Mouse (Mus musculus) lung, postnatal 0 days (tissue): ENCODE results near the gene Tapt1. TPM values are rescaled to one million over a fixed set of nuclear protein-coding genes. Genes with fewer than 3 reads are reported as not detected.

Experiments
- ATAC-seq: fragments of 200-750 bp; cut with Nextera tagmentation; 2 replicates; pipeline ENCODE4 v1.8.0; 2017; ENCODE audit warnings: moderate library complexity
- DNase-seq: peaks from one replicate; pipeline ENCODE4 v3.0.0-alpha.2; 2016; ENCODE audit warnings: low spot score
- H3K27ac ChIP-seq: fragments of 300-500 bp; sonication (generic); 2 replicates; pipeline ENCODE4 v1.5.1; 2014; ENCODE audit warnings: antibody characterized with exemption, mild to moderate bottlenecking, low read length, mixed read lengths
- H3K27me3 ChIP-seq: fragments of 300-500 bp; sonication (generic); replicated peaks from 2 replicates; pipeline ENCODE4 v1.6.1; 2014; ENCODE audit warnings: low read length, mixed read lengths; ENCODE audit not compliant: insufficient read depth
- H3K36me3 ChIP-seq: fragments of 300-500 bp; sonication (generic); 2 replicates; pipeline ENCODE4 v1.6.1; 2014; ENCODE audit warnings: low read length, mixed read lengths; ENCODE audit not compliant: insufficient read depth
- H3K4me1 ChIP-seq: fragments of 300-500 bp; sonication (generic); 2 replicates; pipeline ENCODE4 v1.6.1; 2014; ENCODE audit warnings: antibody characterized with exemption, low read depth, low read length, mixed read lengths; ENCODE audit not compliant: insufficient read depth
- H3K4me2 ChIP-seq: fragments of 300-500 bp; sonication (generic); replicated peaks from 2 replicates; pipeline ENCODE4 v1.6.1; 2014; ENCODE audit warnings: low read depth, mild to moderate bottlenecking, low read length, moderate library complexity, mixed read lengths
- H3K4me3 ChIP-seq: fragments of 300-500 bp; sonication (generic); 2 replicates; pipeline ENCODE4 v1.5.1; 2014; ENCODE audit warnings: low read depth, low read length
- H3K9ac ChIP-seq: fragments of 300-500 bp; sonication (generic); replicated peaks from 2 replicates; pipeline ENCODE4 v1.6.1; 2014; ENCODE audit warnings: low read depth, mild to moderate bottlenecking
- H3K9me3 ChIP-seq: fragments of 300-500 bp; sonication (generic); 2 replicates; pipeline ENCODE4 v1.6.1; 2016; ENCODE audit warnings: low read length, mixed read lengths
- CTCF ChIP-seq: IDR thresholded peaks from 2 replicates; pipeline ENCODE4 v1.5.1; 2016; ENCODE audit warnings: antibody characterized with exemption, mild to moderate bottlenecking
- EP300 ChIP-seq: IDR thresholded peaks from 2 replicates; pipeline ENCODE4 v1.6.1; 2016; ENCODE audit warnings: antibody characterized with exemption, mild to moderate bottlenecking, control low read depth
- WGBS: fragments of 180-500 bp; shearing (Covaris S2); extraction: QIAGEN DNeasy Blood & Tissue Kit; methylation state at CpG from one replicate; pipeline ENCODE4 v1.1.7; 2014; 5-methylcytosine and 5-hydroxymethylcytosine counted together
- polyA plus RNA-seq: library from polyadenylated mRNA; unstranded; fragments of >200 nt; fragmentation: Nextera tagmentation; extraction: Ambion mirVana; gene quantifications from 2 replicates; pipeline ENCODE4 v1.2.1, GENCODE M21; 2015

Tapt1 gene
- polyA plus RNA-seq, 1 experiment from 2014 or later: 31.3 TPM

- no peaks in the 10 kb centered on the region for H3K27me3 ChIP-seq
- TF ChIP-seq CTCF: no peak
- TF ChIP-seq EP300: no peak
- H3K27ac ChIP-seq: no peak overlapping the region
- ATAC-seq: no peak
- no peak overlapping the region for H3K4me2 ChIP-seq
- H3K4me3 ChIP-seq: no peak overlapping the region
- DNase-seq: no peak
- H3K9ac ChIP-seq: no peak overlapping the region
- no peaks in the 10 kb centered on the region for H3K9me3 ChIP-seq
- H3K36me3 ChIP-seq: no peaks in the 10 kb centered on the region
- 67% methylated on average over 4 of the region's 4 CpGs for WGBS
- H3K4me1 ChIP-seq: peaks cover 3% of the 10 kb centered on the region; the same call in 1 of the 2 replicates
Observed at GRCm38 (mm10) chr5:44159679-44160438, 66.6 kb downstream of the Tapt1 start.

GRCm38 (mm10) chr5:44159231-44159630, 67.2 kb downstream of the Tapt1 start:
- Histone ChIP-seq H3K4me3 (no peak overlapping the region), H3K36me3 (no peaks in the 10 kb centered on the region), H3K27ac (no peak overlapping the region), H3K9me3 (no peaks in the 10 kb centered on the region), H3K27me3 (no peaks in the 10 kb centered on the region), H3K9ac (no peak overlapping the region), H3K4me1 (peaks cover 3% of the 10 kb centered on the region; the same call in 1 of the 2 replicates), H3K4me2 (no peak overlapping the region)
- DNase-seq (no peak), ATAC-seq (no peak)
- 91% methylated on average over 2 of the region's 2 CpGs for WGBS
- no peak for TF ChIP-seq EP300
- TF ChIP-seq CTCF: no peak

- no peaks in the 10 kb centered on the region for H3K36me3 ChIP-seq
- H3K4me3 ChIP-seq: no peak overlapping the region
- no peaks in the 10 kb centered on the region for H3K27me3 ChIP-seq
- H3K4me2 ChIP-seq: no peak overlapping the region
- 94% methylated on average over 3 of the region's 3 CpGs for WGBS
- no peak overlapping the region for H3K9ac ChIP-seq
- DNase-seq (no peak), ATAC-seq (no peak)
- no peak for TF ChIP-seq CTCF
- TF ChIP-seq EP300: no peak
- H3K4me1 ChIP-seq: peaks cover 3% of the 10 kb centered on the region; the same call in 1 of the 2 replicates
- H3K9me3 ChIP-seq: no peaks in the 10 kb centered on the region
- no peak overlapping the region for H3K27ac ChIP-seq
Observed at GRCm38 (mm10) chr5:44158458-44158857, 68.0 kb downstream of the Tapt1 start.

- no peak overlapping the region for H3K4me2 ChIP-seq
- no peak for TF ChIP-seq CTCF
- peak; percentile 83 for TF ChIP-seq EP300
- DNase-seq: no peak
- H3K9ac ChIP-seq: no peak overlapping the region
- H3K27ac ChIP-seq: no peak overlapping the region
- H3K4me3 ChIP-seq: no peak overlapping the region
- H3K27me3 ChIP-seq: no peaks in the 10 kb centered on the region
- no peaks in the 10 kb centered on the region for H3K36me3 ChIP-seq
- H3K4me1 ChIP-seq: peaks cover 3% of the 10 kb centered on the region; the same call in 1 of the 2 replicates
- ATAC-seq: no peak
- no peaks in the 10 kb centered on the region for H3K9me3 ChIP-seq
- 63% methylated on average over 6 of the region's 6 CpGs for WGBS
Observed at GRCm38 (mm10) chr5:44157760-44158159, 68.7 kb downstream of the Tapt1 start.

GRCm38 (mm10) chr5:44153050-44153449, 73.4 kb downstream of the Tapt1 start:
- Histone ChIP-seq H3K36me3 (no peaks in the 10 kb centered on the region), H3K27me3 (no peaks in the 10 kb centered on the region), H3K27ac (0 out of 2 replicates have a peak overlapping the region, but pooled peaks have one; percentile 27), H3K9ac (no peak overlapping the region), H3K9me3 (no peaks in the 10 kb centered on the region), H3K4me2 (no peak overlapping the region), H3K4me3 (no peak overlapping the region), H3K4me1 (peaks cover 6% of the 10 kb centered on the region; the same call in 1 of the 2 replicates)
- 46% methylated on average over 1 of the region's 1 CpGs for WGBS
- DNase-seq (peak; percentile 75), ATAC-seq (peak; percentile 52)
- TF ChIP-seq CTCF: no peak
- TF ChIP-seq EP300: peak; percentile 72

GRCm38 (mm10) chr5:44151327-44152051, 74.9 kb downstream of the Tapt1 start:
- no peaks in the 10 kb centered on the region for H3K36me3 ChIP-seq
- ATAC-seq (peak; percentile 83), DNase-seq (peak; percentile 83)
- no peak overlapping the region for H3K4me3 ChIP-seq
- peaks cover 8% of the 10 kb centered on the region; the same call in 1 of the 2 replicates for H3K4me1 ChIP-seq
- peak overlapping the region; percentile 43 for H3K27ac ChIP-seq
- H3K4me2 ChIP-seq: no peak overlapping the region
- no peaks in the 10 kb centered on the region for H3K9me3 ChIP-seq
- WGBS: 37% methylated on average over 4 of the region's 4 CpGs
- no peaks in the 10 kb centered on the region for H3K27me3 ChIP-seq
- TF ChIP-seq EP300 (0 out of 2 replicates have a peak, but pooled peaks have one; percentile 20), CTCF (peak; percentile 29; the same call in 1 of the 2 replicates)
- H3K9ac ChIP-seq: no peak overlapping the region
